Mouse (Mus musculus) thymus, postnatal 0 days (tissue): ENCODE measurements around the gene Adcy6. TPM values are rescaled to one million over a fixed set of nuclear protein-coding genes. Genes with fewer than 3 reads are reported as not detected.
A peak's percentile ranks its signal among the peaks of the same experiment; 100 is the strongest.

ENCODE experiments used
- DNase-seq: peaks from one replicate; pipeline ENCODE4 v3.0.0-alpha.2; 2015; ENCODE audit warnings: low spot score
- polyA plus RNA-seq: library from polyadenylated mRNA; unstranded; fragments of >200 nt; fragmentation: Nextera tagmentation; extraction: Ambion mirVana; gene quantifications from 2 replicates; pipeline ENCODE4 v1.2.1, GENCODE M21; 2015

Gene Adcy6
- polyA plus RNA-seq, 1 experiment from 2014 or later, result 17.0 TPM

- peak; percentile 56 for DNase-seq
These were observed 18.8 kb upstream of the Adcy6 start for GRCm38 (mm10) chr15:98628589-98629254.

DNA sequence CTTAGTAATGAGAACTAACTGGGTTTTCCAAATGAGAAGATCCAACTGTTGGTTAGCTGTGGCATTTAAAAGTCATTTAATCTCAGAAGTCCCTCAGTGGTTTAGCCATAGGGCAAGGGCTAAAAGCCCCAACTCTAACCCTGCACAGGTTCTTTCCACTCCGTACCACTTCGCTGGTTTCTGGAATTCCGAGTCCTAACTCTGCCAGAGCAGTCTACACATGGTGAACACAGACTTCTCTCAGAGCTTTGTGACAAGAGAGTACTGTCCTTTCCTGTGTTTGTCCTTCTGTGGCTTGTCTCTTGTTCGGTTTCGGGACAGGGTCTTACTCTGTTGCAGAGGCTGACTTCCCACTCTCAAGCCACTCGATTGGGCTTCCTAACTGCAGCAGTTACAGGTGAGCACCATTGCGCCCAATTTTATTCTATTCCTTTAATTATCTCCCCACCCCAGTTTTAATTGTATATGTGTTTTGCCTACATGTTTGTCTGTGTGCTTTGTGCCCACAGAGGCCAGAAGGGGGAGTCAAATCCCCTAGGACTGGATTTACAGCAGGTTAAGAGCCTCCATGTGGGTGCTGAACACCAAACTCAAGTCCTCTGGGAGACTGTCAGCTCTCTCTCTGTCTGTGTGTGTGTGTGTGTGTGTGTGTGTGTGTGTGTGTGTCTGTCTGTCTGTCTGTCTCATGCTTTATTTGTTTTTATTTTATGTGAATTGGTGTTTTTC lies 16.8 kb upstream of the Adcy6 start:
- no peak for DNase-seq

DNA sequence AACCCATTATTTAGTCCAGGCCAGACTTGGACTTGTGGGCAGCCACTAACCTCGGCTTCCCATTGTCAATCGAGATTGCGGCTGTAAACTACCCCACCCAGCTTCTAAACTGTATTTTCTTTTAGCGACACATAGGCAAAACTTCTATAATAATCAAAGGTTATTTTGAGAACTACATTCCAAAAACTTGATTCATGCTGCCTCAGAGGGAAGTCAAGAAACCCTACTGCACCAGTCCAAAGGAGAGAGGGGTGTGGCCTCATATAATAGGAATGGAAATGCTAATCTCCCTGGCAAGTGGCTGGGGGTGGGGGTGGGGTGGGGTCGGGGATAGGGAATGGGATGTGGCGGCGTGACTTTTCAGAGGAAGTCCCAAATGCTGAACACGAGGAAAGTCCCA lies 16.2 kb upstream of the Adcy6 start:
- no peak for DNase-seq

GRCm38 (mm10) chr15:98623361-98623821 lies 13.5 kb upstream of the Adcy6 start:
- peak; percentile 55 for DNase-seq

- DNase-seq, result peak; percentile 52
These were observed 12.8 kb upstream of the Adcy6 start for GRCm38 (mm10) chr15:98622721-98623120.

- DNase-seq, result peak; percentile 47
These were observed 12.3 kb upstream of the Adcy6 start for GRCm38 (mm10) chr15:98622199-98622598.

DNA sequence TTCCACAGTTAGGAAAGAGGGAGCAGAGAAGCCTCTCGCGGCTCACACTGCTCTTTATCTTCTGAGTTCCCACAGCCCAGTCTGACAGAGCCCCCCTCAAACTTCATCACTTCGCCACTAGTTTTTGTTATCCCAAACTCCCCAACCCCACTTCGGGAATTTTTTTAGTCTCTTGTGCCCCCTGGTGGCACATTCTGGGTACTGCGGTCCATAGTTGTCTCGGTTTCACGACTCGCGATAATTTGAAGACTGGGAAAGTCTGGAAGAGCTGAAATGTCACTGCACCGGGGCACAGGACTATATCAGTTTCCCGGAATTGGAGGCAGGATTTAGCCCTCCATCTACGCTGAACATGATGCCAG lies 7.3 kb upstream of the Adcy6 start:
- DNase-seq, result peak; percentile 68

- DNase-seq, result no peak
These were observed 6.7 kb upstream of the Adcy6 start for GRCm38 (mm10) chr15:98616362-98617175.

GRCm38 (mm10) chr15:98615751-98616150 lies 5.9 kb upstream of the Adcy6 start:
- no peak for DNase-seq

DNA sequence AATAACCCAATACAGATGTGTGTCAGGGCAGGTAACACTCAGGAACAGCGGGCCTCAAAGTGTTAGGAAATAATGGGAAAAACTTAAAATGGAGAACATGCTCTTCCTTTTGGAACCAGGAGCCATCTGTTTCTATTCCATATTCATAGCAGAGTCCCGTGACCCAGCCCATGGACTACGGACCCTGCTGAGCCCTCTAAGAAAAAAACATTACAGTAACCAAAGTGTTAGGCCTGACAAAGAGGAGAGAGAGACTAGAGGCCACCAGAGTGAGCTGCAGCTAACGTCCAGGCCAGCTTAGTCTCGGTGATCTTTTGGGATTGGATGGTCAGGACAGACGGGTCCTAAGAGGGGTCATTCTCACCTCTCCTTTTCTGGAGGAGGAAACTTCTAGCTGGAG lies 5.1 kb upstream of the Adcy6 start:
- no peak for DNase-seq

- no peak for DNase-seq
These were observed 4.7 kb upstream of the Adcy6 start for GRCm38 (mm10) chr15:98614551-98614950.

- no peak for DNase-seq
These were observed 2.4 kb upstream of the Adcy6 start for GRCm38 (mm10) chr15:98612229-98612628.

DNA sequence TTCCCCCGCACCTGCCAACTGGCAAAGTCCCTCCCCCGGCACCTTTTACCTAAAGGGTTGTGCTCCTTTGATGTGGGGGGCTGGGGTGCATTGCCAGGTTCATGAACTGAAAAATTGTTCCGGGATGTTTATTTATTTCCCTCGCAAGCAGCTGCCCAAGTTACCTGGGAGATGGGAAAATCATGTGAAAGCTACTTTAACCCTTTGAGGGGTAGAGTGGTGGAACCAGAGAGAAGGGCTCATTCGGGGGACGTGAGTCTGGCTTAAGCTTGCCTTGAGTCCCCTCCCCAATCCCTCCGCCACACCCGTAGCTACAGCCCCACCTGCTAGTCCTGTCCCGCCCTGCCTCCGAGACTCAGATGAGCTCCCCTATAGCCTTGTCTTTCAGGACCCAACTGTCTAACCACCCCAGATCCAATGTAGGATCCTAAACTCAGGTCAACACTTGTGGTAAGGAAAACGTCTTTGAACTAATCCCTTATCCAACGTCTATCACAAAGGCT lies 306 bp upstream of the Adcy6 start:
- DNase-seq, result no peak

DNA sequence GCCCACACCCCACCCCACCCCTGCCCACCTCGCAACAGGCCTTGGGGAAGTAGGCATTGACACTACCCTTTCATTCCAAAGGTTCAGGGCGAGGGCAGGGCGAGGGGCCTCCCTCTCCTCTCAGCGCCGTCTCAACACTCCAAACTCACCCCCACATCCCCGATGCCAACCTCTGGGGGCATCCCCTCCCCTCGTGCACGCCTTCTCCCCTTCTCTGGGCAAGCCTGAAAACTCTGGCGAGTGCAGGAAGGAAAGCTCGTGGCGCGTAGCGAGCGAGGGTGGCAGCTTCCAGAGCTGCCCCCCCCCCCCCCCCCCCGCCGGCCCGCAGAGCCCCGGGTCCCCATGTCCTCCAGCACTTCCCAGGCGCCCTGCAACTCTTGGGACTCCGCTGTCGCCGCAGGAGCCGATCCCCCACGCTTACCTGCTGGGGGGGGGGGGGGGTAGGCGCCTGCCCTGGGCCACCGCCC lies 1.1 kb downstream of the Adcy6 start:
- DNase-seq, result peak; percentile 44

DNA sequence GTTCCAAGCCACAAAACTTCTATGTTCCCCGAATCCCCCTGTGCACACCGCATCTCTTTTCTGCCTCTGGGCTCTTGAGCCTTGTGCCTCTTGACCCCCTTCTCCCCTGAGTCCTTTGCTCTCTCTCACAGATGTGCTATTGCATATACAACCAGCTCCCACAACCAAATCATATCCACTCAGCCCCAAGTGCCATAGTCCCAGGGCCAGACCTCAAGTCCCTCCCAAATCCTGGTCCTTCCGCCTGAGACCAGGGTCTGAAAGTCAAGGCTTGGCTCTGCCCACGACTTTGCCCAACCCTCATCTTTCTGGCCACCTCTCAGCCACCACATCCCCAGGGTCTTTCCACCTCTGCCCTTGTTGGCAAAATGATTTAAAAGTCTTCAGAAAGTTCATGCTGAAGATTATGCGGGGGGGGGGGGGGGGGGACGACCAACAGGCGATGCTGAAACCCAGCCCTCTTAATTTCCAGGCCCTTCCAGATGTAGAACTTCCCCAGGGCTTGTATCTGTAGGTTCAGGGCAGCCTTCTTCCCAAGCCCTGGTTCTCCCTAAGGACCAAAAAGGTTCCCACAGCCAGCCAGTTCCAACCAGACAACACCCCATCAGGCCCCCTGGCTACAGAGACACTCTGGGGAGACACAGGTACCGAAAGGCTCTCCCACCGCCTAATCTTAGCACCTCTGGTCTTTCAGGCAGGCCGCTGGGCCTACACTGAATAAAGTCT lies 1.7 kb downstream of the Adcy6 start:
- DNase-seq, result no peak

- no peak for DNase-seq
These were observed 2.3 kb downstream of the Adcy6 start for GRCm38 (mm10) chr15:98607557-98607956.

- DNase-seq, result no peak
These were observed 3.1 kb downstream of the Adcy6 start for GRCm38 (mm10) chr15:98606739-98607138.

- DNase-seq, result no peak
These were observed 3.8 kb downstream of the Adcy6 start for GRCm38 (mm10) chr15:98606051-98606536.

DNA sequence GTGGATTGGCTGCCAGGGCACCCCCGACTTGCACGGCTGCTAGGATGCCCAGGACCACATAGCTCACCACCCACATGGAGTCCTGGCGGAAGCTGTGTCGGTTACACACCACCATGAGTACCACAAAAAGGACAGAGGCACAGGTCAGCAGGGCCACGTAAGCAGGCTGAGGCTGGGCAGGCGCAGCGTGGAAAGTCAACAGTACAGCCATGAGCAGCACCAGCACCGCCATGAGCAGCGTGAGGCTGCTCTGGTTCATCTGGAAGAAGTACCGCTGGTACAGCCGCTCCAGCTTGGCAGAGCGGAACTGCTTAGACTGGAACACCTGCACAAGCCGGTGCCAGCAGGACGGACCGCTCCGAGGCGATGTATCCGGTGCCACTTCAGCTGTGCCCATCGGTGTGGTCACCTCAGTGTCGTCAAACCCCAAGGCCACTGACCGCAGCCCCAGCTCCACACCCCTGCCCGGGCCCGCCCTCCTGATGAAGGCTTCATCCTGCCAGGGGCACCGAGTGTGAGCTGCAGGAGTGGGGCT lies 5.8 kb downstream of the Adcy6 start:
- DNase-seq, result no peak

DNA sequence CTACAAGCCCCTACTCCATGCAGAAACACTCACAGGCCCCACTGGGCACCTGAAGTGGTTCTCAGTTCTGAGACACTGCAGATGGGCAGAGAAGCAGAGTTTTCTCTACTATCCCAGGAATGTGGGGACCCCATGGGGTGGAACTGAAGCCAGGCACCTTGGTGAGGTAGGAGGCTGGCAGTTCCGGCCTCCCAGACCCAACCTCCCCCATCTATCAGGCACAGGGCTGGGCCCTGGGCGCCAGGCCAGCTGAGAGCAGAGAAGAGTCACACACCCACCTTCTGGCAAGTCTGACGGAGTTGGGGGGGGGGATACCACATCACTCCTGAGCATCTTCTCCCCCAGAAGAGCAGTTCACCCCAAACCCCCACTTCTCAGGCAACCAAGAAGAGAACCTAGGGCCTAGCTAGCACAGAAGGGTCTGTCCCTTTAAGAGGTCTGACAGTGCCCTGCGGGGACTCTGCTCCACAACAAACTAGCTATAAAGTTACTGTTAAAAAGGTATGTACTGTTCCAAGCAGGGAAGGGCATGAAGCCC lies 6.9 kb downstream of the Adcy6 start:
- no peak for DNase-seq
